Mouse (Mus musculus) G1E (cell line): ENCODE measurements around the gene Gadd45b.

Experiments used
- CTCF ChIP-seq: IDR thresholded peaks from 2 replicates; pipeline ENCODE4 v1.5.1; 2012; ENCODE audit warnings: low read depth, low read length, inconsistent platforms, mixed read lengths
- GATA1 ChIP-seq: IDR thresholded peaks from 2 replicates; pipeline ENCODE4 v1.6.1; 2012; ENCODE audit warnings: borderline replicate concordance, low read length, inconsistent platforms, mixed read lengths
- GATA2 ChIP-seq: IDR thresholded peaks from 2 replicates; pipeline ENCODE4 v1.6.1; 2012; ENCODE audit warnings: low read depth, low read length, inconsistent platforms, borderline replicate concordance
- TAL1 ChIP-seq: conservative IDR thresholded peaks from 2 replicates; pipeline ENCODE4 v1.6.1; 2012; ENCODE audit warnings: low read depth, low read length, inconsistent platforms, mixed read lengths

GRCm38 (mm10) chr10:80958979-80959637 is 29.2 kb downstream of the Gadd45b start:
- TF ChIP-seq CTCF: no peak
- no peak for TF ChIP-seq GATA1
- TF ChIP-seq TAL1: no peak
- TF ChIP-seq GATA2: no peak
